Mouse (Mus musculus) ovary, postnatal 10 days (tissue): ENCODE data around the gene Efcab7.

ENCODE experiments used
- DNase-seq: peaks from one replicate; pipeline ENCODE4 v3.0.0; 2022; ENCODE audit warnings: low spot score

The Efcab7 gene

DNA sequence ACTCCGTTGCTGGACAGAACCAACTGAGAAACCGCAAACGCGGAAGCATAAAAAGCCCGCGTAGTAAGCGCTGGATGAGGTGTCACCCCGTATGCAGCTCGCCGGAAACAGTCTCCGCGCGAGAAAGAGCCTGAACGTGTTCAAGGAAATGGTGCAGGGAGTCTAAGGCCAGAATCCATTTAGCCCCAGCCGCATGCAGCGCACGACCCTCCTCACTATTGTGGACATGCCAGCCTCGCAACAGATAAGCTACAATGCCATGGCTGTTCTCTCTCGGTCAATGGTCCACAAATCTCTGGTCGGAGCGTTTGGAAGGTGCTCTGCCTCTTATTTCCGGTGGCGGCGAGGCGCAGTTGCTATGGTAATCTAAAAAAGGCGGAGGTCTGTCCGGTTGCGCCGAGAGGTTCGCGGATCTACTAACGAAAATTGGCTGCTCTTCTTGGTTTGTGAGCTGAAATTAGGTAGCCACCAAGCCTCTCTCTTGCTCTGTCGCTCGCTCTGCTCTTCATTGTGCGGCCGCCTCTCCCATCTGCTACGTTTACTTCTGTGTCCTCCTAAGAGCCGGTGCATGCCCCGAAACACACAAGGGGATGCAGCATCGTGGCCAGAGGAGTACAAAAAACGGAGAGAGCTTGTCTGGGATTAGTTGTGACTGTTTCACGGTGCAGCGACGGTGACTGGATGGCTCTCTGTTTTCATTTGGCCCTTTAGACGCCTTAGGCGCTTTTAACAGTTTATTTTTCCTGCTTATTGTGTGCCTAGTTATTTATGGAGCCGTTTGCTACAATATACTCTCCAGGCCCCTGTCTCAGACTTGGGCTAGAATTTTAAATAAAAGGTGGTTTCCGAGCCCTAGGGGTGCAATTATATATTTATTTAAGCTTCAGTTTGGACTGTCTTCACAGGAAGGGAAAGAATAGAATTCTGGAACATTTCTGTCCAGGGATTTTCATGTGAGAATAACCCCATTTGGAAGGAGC lies at the start of gene Efcab7:
Efcab7 (plus strand) TSS at position 105 of the 980 bp plus-strand sequence.
- DNase-seq, result peak; percentile 75

DNA sequence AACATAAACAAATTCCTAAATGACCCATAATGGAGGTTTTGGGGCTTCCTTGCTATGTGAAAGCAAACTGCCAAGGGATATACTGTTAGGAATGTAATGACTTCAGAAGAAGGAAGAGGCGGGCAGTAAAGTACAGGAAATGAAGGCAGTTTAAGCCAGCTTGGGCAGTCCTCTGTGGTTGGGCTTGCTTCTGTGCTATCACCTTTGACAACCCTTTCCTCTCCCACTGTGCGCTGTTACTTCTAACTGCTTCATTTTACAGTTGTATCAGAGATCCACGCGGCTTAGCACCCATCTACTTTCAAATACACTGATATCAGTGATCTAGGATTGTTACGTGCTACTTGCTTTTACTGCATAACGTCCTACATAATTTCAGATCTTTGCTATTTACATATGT lies 36.6 kb upstream of the Efcab7 start:
- DNase-seq, result no peak

DNA sequence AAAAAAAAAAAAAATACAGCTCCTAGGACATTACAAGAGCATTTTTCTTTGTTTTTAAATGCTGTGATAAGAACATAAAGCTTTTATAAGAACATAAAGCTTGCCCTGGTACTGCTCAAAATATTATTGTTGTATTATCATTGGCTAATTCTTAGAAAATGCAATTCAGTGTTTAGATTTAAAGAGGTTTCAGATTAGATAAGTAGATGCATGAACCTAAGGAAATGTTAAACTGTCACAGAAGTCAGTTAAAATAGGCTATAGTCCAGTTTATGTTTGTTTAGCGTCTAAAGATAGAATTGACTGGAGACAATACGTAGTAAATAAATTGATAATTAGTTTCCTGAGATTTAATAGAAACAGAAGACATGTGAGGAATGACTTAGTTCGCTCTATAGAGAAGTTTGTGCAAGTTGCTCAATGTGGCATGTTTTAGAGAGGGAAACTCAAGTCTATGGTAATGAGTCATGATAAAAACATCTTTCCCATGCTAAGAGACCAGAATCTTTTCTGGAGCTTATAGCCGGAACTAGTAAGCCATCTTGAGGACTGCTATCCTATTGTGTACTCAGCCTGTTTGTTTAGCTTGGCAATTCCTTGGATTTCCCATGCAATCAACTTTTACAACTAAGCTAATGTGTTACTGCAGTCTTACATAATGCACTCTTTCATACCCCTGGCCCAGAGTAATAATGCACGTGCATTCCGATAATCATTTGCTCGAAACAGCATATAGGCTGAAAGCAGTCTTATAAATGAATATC lies 12.1 kb upstream of the Efcab7 start:
- no peak for DNase-seq

DNA sequence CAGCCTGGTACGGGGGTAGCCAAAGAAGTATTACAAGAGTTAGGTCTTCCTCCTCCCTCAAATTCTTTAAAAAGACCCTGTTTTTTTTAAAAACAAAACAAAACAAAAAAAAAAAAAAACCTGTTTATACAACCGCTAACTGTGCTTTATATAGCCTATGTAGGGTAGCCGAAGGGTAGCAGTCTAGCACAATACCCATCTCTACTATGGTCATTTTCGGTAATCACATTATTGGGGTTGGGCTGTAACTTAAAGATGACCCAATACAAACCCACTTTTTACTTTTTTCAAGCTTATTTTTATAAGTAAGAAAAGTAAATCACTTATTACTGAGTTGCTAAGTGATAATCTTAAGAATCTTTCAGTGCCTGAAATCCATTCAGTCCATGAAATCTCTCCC lies 661 bp upstream of the Efcab7 start:
- no peak for DNase-seq

DNA sequence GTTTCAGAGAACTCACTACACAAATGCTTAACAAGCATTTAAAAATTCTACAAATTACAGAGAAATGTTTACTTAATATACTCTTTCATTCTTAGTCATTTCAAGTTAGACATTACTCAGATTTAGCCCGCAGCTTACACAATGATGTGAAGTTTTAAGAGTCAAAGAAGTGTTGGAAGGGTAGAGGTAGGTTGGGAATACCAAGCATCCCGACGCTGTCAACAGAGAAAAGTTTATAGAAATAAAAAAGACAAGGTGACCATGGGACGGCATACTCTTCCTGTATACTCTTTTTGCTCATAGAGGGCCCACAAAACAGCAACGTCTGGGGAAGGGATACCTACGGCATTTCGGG lies 282 bp upstream of the Efcab7 start:
- no peak for DNase-seq

DNA sequence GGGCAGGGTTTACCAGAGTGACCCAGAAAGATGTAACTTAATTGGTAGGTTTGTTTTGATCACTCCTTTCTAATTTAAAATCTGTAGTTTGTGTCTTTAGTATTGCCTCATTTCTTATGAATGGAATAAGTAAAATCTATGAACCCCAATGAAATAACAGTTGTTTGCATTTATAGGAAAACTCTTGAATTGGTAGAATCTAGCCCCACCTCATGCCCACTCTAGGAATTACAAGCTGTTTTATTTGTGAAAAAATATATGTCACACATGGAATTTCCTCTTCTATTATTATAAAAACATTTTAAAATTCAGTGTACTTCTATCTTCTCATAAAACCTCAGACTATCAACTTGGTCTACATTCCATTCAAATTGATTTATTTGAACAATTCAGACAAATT lies 52.9 kb downstream of the Efcab7 start:
- DNase-seq, result no peak

DNA sequence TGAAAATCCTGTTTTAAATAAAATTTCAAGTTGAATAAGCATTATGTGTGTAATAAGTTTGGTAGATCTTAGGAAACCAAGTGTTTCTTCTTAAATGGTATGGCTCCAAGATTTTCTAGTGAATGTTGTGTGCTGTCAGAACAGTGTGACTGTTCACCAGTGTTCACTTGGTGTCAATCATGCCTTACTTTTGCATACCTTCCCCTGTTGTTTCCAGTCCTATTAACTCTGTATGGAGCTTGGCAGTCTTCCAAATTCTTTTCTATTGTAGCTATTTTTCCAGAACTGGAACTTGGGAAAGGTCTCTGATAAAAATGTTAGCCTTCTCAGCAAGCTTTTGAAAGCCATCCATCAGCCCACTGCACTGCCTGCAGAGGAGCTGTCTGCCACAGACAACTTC lies 53.4 kb downstream of the Efcab7 start:
- DNase-seq, result no peak

DNA sequence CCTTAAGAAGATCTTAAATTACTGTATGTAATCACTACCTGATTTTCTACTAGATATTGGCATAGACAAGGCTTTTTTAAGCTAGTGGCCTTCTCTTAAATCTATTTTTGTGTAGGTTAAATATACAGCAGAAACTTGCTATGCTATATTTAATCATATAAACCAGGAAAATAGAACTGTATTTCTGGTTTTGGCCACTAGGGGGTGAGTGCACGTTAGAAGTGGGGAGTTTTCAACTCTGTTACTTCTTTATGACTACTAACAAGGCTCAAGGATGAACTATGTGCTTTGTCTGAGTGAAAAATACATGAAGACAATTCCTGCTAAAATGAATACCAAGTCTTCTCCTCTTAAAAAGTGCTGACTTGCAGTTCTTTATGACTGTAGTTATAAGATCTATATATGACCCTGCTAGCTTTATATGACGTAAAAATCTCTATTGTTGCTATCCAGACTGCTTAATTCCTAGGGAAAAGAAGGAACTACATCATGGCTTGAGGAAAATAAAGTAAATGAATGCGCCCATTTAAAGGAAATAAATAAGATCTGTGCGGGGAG lies 85.0 kb downstream of the Efcab7 start:
- no peak for DNase-seq

DNA sequence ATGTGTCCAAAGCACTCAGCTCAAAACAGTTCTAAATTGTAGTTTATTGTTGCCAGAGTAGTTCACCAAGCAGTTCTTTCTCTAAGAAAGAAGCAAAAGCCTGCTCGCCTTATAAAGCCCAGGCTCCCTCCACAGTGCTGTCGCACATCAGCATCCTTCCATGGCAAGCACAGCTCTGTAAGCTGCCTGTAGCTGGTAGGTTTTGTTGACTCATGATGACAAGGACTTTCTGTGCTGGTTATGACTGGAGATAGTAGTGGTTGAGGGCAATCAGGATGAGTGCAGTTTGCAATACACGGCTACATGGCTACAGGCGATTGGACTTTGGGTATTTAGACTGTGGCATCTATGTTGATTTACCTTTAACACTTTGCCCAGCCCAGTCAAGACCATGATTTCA lies 97.4 kb downstream of the Efcab7 start:
- no peak for DNase-seq

DNA sequence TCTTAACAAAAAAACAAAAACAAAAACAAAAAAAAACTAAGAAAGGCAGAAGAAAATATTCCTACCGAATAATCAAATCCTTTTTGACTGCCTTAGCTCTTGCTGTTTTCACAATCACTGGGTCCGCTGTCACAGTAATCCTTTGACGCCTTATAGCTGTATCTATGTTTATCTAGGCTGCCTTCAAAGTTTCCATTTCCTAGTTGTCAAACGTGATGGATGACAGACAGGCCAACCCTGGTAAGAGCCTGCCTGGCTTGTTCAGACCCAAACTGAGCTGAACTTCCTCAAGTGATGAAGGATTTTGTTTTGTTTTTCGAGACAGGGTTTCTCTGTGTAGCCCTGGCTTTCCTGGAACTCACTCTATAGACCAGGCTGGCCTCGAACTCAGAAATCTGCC lies 99.5 kb downstream of the Efcab7 start:
- no peak for DNase-seq

DNA sequence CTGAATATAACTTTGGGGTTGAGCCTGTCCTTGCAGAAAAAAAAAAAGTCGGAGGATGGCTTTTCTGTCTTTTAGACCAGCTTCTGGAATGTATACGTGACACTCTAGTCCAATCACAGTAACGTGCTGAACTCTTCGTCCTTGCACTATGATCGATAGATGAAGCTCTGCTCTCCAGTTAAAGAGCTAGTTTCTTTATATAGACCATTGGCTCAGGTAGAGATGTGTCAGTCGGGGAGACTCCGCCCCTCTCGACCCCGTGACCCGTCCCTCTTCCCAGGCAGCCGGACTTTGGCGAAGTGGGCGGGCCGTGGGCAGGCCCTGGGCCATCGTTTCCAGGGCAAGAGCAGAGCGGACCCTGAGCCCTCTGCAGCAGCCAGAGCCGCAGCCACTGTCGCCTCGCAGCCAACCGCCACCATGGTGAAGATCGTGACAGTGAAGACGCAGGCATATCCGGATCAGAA lies 100.2 kb downstream of the Efcab7 start, which contains the start of gene Pgm1:
Pgm1 (plus strand) TSS at position 266 of the 464 bp plus-strand sequence.
- DNase-seq, result no peak

DNA sequence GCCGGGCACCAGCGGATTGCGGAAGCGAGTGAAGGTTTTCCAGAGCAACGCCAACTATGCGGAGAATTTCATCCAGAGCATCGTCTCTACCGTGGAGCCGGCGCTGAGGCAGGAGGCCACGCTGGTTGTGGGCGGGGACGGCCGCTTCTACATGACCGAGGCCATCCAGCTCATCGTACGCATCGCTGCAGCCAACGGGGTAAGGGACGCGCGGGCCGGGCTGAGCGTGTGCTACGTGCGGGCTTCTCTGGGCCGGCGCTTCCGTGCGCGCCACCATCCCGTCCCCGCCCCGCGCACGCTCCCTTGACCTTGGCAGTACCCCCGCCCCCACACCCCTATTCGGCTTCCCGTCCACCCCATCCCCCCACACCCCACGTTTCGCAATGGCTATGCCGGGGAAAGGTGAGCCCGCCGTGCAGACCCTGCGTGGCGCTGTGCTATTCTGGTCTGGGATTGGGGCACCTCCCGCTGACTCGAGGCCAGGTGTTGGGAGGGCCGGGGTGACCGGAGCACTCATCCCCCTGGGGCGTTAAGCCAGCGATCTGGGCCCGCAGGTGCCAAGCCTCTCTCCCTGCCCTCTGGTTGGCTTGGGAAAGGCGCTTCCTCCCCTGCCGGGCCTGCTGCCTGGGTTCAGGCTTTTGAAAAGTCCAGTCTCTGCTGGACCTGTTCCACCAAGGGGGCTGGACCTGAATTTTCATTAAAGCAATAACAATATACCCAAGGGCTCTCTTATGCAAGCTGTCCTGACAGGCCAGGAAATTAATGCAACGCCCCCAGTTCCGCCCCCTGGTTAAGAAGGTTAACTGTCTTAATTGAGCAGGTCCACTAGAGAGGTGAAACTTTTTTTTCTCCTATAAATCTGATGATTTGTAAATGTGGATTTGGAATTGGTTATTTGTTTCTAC lies 100.9 kb downstream of the Efcab7 start, which contains the start of gene Itgb3bp:
Itgb3bp (minus strand) TSS at position 201 of the 905 bp plus-strand sequence.
- peak; percentile 56 for DNase-seq

DNA sequence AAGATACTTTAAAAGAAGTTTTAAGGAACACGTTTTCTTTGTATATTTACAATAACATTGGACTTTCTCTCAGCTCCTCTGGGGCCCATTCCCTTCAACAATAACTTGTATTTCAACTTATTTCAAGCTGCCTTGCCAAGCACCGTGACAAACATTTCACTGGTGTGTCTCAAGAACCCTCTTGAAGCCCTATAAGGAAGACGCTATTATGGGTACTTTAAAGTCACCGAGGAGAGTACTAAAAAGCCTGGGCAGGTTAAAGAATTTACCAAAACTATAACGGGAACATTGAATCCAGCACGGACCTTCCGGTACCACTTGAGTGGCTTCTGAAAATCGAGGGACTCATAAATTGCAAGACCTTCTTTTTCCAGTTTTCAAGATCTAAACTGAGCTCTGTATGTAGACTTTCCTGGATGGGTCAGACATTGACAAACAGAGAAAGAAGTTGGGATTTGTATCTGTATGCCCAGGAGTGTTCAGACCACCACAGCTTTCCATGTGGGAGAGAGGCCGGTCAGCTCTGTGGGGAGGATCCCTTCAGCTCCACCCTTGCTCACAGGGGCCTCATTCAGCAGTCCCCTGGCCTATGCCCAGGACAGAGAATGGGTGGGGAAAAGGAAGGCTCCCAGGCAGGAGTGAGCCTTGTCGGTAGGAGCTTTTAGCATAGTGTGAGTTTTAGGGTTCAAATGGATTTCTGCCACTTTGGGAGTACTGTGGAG lies 101.7 kb downstream of the Efcab7 start:
- no peak for DNase-seq

DNA sequence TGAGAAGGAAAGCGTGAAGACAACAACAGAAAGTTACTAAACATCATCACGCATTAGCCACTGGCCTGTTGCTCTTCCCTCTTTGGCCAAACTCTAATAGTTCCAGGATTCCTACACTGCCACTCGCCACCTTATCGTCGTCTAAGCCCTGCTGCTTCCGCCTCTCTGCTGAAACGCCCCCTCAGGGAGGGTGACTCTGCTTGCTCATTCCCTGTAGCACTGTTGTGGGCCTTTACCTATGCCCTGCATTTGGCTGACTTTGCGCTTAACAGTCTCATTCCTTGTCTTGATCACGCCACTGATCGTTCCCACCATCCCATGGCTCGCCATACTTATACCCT lies 102.2 kb downstream of the Efcab7 start:
- no peak for DNase-seq

DNA sequence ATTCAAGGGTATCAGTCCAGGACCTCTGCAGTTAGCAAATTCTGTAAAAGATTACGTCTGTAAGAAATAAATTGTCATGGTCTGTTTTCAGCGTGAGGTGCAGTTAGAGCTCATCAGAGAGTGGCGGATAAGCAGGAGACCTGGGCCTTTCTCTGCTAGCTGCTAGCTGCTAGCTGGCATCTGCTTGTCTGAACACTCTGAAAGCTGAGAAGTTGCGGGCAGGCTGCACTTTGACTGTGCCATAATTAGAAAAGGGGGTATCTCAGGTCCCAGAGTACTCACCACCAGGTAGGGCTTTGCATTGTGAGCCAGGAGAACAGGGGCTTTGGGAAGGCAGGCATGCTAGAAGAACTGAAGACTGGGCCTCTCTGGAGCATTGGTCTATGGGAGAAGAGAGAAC lies 102.8 kb downstream of the Efcab7 start:
- DNase-seq, result no peak

DNA sequence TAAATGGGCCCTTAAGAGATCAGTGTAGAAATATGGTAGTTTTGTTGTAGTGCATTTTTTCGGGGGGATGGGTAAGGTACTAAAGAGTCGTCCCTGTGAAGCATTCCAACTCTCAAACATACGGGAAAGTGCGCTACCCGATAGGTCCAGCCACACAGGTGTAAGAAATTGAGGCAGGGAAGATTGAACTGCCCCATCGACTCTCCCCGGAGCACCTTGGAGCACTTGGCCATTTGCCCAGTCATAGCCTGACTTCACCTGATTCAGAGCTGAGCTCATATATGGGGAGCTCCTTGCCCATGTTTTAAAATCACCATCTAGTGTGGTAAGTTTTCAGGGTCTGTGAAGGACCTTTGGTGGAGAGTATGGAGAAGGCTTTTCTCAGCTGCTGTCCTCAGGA lies 105.9 kb downstream of the Efcab7 start:
- DNase-seq, result no peak

DNA sequence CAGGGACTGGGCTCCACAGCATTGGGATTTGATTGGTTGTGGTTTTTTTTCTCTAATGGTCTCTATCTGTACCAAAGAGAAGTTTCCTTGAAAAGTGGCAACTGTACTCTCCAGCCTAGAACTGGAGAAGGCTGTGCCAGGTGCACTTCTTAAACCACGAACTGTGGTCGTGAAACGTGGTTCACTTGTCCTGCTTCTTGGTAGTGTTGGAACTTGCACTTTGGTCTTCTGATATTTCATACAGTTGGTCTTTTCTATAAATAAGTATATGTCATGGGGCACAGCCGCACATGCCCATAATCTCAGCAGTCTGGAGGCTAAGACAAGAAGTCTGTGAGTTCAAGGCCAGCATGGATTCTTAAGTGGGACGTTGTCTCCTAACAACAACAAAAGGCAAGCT lies 107.3 kb downstream of the Efcab7 start:
- no peak for DNase-seq

DNA sequence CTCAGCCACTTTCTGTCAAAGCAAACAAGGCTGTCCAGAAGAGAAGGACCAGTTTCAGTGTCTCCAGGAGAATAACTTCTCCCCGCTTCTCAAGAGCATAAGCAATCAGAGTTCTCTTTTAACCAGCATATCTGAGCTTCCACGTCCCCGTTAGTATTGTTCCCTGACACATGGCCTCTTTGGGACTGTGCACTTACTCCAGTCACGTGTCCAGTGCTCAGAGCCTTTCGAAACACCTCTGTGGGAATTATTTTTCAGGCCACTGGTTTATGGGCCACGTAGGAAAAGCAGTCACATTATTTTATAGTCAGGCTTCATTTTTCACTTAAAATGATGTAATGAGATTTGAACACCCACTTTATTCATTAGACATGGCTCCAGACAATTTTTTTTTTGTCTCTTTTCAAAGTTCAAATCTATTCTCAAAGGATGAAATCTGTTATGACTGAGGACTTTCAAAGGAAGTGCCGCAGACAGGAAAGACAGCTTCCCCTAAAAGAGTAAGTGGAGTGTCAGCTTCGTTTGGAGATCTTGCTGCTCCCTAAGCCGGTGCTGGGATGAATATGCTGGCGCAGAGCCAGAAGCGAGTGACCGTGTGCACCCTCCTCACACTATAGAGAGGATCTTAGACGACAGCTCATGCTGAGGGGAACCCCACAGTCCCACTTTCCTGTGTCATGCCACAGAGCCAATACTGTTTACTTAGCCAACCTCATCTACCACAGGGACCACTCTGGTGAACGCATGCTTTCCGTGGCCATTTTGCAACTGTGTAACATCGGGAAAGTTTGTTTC lies 110.9 kb downstream of the Efcab7 start:
- no peak for DNase-seq

DNA sequence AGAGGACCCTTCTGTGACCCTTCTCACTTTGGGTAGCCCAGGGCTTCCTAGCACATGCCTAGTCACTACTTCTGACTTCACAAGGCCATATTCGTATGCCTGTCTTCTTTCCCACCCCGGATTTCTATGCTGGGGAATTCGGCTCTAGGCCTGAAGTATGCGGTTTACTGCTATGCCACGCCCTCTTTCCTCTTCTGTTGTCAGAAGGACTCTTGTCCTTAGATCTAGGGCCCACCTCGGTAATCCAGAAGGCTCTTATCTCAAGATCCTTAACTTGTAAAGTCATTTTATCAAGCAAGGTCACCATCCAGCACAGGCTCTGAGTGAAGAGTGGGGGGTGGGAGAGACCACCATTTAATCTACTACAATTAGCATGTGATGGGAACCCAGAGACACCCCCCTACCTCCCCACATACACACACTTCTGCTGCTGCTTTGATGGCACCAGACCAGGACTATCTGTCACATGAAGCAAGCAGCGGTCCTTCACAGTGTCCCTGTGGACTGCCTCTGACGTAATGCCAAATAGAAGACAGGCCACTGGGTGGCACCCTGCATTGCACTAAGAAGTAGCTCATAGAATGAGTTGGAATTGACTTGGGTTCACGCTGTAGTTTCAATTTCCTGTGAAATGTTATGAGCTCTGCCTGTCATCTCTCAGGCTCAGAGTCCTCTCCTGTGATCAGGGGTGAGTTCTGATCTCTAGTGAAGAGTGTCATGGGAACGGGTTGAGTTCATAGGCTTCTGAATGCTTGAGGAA lies 112.8 kb downstream of the Efcab7 start:
- DNase-seq, result no peak
